Mouse (Mus musculus): ENCODE measurements around the gene Gm44502. TPM values are rescaled to one million over a fixed set of nuclear protein-coding genes. Genes with fewer than 3 reads are reported as not detected.

Gm44502 gene
- total and polyA plus RNA-seq, 3 experiments, result not detected

DNA sequence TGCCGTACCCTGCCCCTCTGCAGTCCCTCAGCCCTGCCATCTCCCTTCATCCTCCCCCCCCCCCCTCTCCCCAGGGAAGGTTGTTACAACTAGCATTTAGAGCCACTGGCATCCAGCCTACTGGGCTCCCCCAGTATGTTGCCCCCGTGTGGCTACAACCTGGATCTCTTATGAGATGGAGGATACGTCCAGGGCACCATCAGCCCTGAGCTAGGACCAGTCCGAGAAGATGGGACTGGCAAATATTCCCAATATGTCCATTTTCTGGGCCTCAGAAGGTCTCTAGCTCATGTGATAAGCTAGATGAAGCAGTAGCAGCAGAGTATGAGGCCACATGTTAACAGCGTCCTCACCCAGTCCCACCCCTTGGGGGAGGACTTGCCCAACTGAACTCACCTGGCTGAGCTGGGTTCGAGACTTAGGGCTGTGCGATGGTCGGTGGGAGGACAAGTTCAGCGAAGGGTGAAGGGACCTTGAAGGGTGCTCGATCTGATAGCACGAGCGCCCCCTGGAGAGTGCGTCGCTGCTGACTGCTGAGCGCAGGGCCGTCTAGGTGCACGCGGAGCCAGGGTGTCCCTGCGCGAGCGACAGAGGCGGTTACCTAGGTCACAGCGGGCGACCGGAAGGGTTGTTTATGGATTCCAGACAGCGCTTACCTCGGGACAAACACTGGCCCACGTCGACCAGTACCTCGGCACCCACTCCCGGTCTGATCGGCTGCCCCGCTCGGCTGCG lies 56.3 kb downstream of the Gm44502 start:
- Histone ChIP-seq H3K27me3 (ENCODE audit: control insufficient read depth in 1 of 2, insufficient read depth in 2 of 2, low read length in 2 of 2) (no peaks in the 10 kb centered on the region), H3K4me1 (ENCODE audit: control insufficient read depth in 1 of 2, insufficient read depth in 2 of 2, low read length in 2 of 2) (0 out of 4 replicates have a peak, but pooled peaks cover 0 to 3% of the 10 kb centered on the region in 2 experiments), H3K36me3 (ENCODE audit: control insufficient read depth in 1 of 2, insufficient read depth in 2 of 2, low read length in 2 of 2) (peaks cover 3 to 5% of the 10 kb centered on the region in 2 experiments; a peak in 3 of 4 replicates), H3K4me3 (ENCODE audit: control insufficient read depth in 1 of 2, insufficient read depth in 1 of 2, low read depth in 2 of 2, low read length in 2 of 2) (peak overlapping the region; percentile 63 to 76), H3K9me3 (replicated peaks; ENCODE audit: insufficient read depth, low read length) (no peaks in the 10 kb centered on the region), H3K9ac (ENCODE audit: control insufficient read depth, low read depth, low read length, poor library complexity, severe bottlenecking) (peak overlapping the region; percentile 90), H3K79me2 (ENCODE audit: control insufficient read depth, insufficient read depth, low read length, poor library complexity) (peaks cover 20% of the 10 kb centered on the region), H3K27ac (ENCODE audit: control insufficient read depth, low read depth, low read length) (peak overlapping the region; percentile 80)
- TF ChIP-seq NRF1 (IDR thresholded peaks at IDR 0.05; ENCODE audit: insufficient read depth, low read depth, low read length, poor library complexity, severe bottlenecking) (0 out of 2 replicates have a peak, but pooled peaks have one; percentile 24), RAD21 (IDR thresholded peaks at IDR 0.05; ENCODE audit: low read depth, low read length) (peak; percentile 25; the same call in 1 of the 2 replicates), TBP (IDR thresholded peaks at IDR 0.05; ENCODE audit: low read depth, low read length) (no peak), SMC3 (IDR thresholded peaks at IDR 0.05; ENCODE audit: low read depth, low read length) (peak; percentile 32), MYC (IDR thresholded peaks at IDR 0.05; ENCODE audit: low read depth, low read length) (no peak; the same call in 1 of the 2 replicates), ZKSCAN1 (IDR thresholded peaks at IDR 0.05; ENCODE audit: low read depth, low read length) (0 out of 2 replicates have a peak, but pooled peaks have one; percentile 6), UBTF (IDR thresholded peaks at IDR 0.05; ENCODE audit: borderline replicate concordance, insufficient read depth, low read depth, low read length) (no peak), CHD1 (IDR thresholded peaks at IDR 0.05; ENCODE audit: low read depth, low read length) (no peak), MAFK (IDR thresholded peaks at IDR 0.05; ENCODE audit: borderline replicate concordance, low read depth, low read length) (no peak), BHLHE40 (IDR thresholded peaks at IDR 0.05; ENCODE audit: borderline replicate concordance, low read depth, low read length) (no peak), ETS1 (IDR thresholded peaks at IDR 0.05; ENCODE audit: low read depth, low read length) (no peak), RCOR1 (IDR thresholded peaks at IDR 0.05; ENCODE audit: low read depth, low read length) (no peak), GABPA (IDR thresholded peaks at IDR 0.05; ENCODE audit: low read depth, low read length) (no peak), MXI1 (IDR thresholded peaks at IDR 0.05; ENCODE audit: low read depth, low read length) (no peak), EP300 (IDR thresholded peaks at IDR 0.05; ENCODE audit: low read depth in 1 of 2, low read length in 2 of 2) (no peak), MAZ (IDR thresholded peaks at IDR 0.05; ENCODE audit: low read depth, low read length) (no peak), E2F4 (IDR thresholded peaks at IDR 0.05; ENCODE audit: borderline replicate concordance, low read depth, low read length) (no peak), HCFC1 (IDR thresholded peaks at IDR 0.05; ENCODE audit: low read depth, low read length) (0 out of 2 replicates have a peak, but pooled peaks have one; percentile 35), CTCF (IDR thresholded peaks at IDR 0.05 in 2 of 3, conservative IDR thresholded peaks at IDR 0.05 in 1 of 3; ENCODE audit: control insufficient read depth in 1 of 3, insufficient read depth in 1 of 3, low read depth in 2 of 3, low read length in 3 of 3, poor library complexity in 1 of 3, severe bottlenecking in 1 of 3) (peak; percentile 52 to 80 (median 71); a peak in 5 of 6 replicates), ZMIZ1 (IDR thresholded peaks at IDR 0.05; ENCODE audit: low read depth, low read length) (peak; percentile 31; the same call in 1 of the 2 replicates), USF2 (IDR thresholded peaks at IDR 0.05; ENCODE audit: borderline replicate concordance in 1 of 2, insufficient read depth in 1 of 2, low read depth in 1 of 2, low read length in 2 of 2) (no peak), JUND (IDR thresholded peaks at IDR 0.05; ENCODE audit: low read depth, low read length) (no peak), ZNF384 (IDR thresholded peaks at IDR 0.05; ENCODE audit: low read depth, low read length) (no peak), MAX (IDR thresholded peaks at IDR 0.05; ENCODE audit: low read length) (no peak), ELF1 (IDR thresholded peaks at IDR 0.05; ENCODE audit: low read depth, low read length) (no peak), GATA1 (IDR thresholded peaks at IDR 0.05; ENCODE audit: low read depth, low read length) (0 out of 2 replicates have a peak, but pooled peaks have one; percentile 6), USF1 (IDR thresholded peaks at IDR 0.05; ENCODE audit: low read depth, low read length) (no peak), TCF12 (IDR thresholded peaks at IDR 0.05; ENCODE audit: low read depth, low read length) (no peak), POLR2AphosphoS2 (IDR thresholded peaks at IDR 0.05; ENCODE audit: low read length) (peak; percentile 83), SIN3A (IDR thresholded peaks at IDR 0.05; ENCODE audit: low read length) (no peak), ZC3H11A (IDR thresholded peaks at IDR 0.05; ENCODE audit: low read depth, low read length) (no peak), MYB (IDR thresholded peaks at IDR 0.05; ENCODE audit: low read depth, low read length) (no peak)
- peak; percentile 93 for DNase-seq (ENCODE audit: low read depth, low spot score)
